Mouse (Mus musculus) thymus, adult 2 months (tissue): ENCODE results near the gene Rasa4. TPM values are rescaled to one million over a fixed set of nuclear protein-coding genes. Genes with fewer than 3 reads are reported as not detected.
"Not testable (repeated sequence)": the region's sequence is repeated elsewhere in the genome, so short reads cannot be mapped to it uniquely, and the experiment has no call there.

Source experiments
- DNase-seq: peaks from one replicate; pipeline ENCODE4 v3.0.0; 2021
- H3K27ac ChIP-seq: fragments of 200-500 bp; 2 replicates; pipeline ENCODE4 v1.5.1; 2012; ENCODE audit warnings: low read length, control low read depth; ENCODE audit not compliant: control insufficient read depth, insufficient read depth
- H3K27me3 ChIP-seq: fragments of 200-500 bp; 2 replicates; pipeline ENCODE4 v1.6.1; 2012; ENCODE audit warnings: mild to moderate bottlenecking, low read length, moderate library complexity, mixed read lengths; ENCODE audit not compliant: control insufficient read depth, insufficient read depth
- H3K36me3 ChIP-seq: fragments of 200-500 bp; 2 replicates; pipeline ENCODE4 v1.6.1; 2012; ENCODE audit warnings: mild to moderate bottlenecking, low read length, moderate library complexity; ENCODE audit not compliant: control insufficient read depth, insufficient read depth
- H3K4me1 ChIP-seq: fragments of 200-500 bp; replicated peaks from 2 replicates; pipeline ENCODE4 v1.6.1; 2012; ENCODE audit warnings: low read length; ENCODE audit not compliant: control insufficient read depth, insufficient read depth
- H3K4me3 ChIP-seq: fragments of 200-500 bp; 2 replicates; pipeline ENCODE4 v1.5.1; 2012; ENCODE audit warnings: mild to moderate bottlenecking, low read length, control low read depth, moderate library complexity; ENCODE audit not compliant: control insufficient read depth, insufficient read depth
- CTCF ChIP-seq: fragments of 200-500 bp; IDR thresholded peaks from 2 replicates; pipeline ENCODE4 v1.5.1; 2012; ENCODE audit warnings: mild to moderate bottlenecking, control low read depth, low read length, moderate library complexity, borderline replicate concordance; ENCODE audit not compliant: control insufficient read depth, poor library complexity, insufficient read depth; ENCODE audit errors: extremely low read depth
- POLR2A ChIP-seq: fragments of 200-500 bp; IDR thresholded peaks from 2 replicates; pipeline ENCODE4 v1.6.1; 2012; ENCODE audit warnings: mild to moderate bottlenecking, low read length, control low read depth, moderate library complexity; ENCODE audit not compliant: control insufficient read depth, poor library complexity, insufficient read depth; ENCODE audit errors: extremely low read depth
- WGBS: fragments of 180-500 bp; shearing (Covaris S2); methylation state at CpG from one replicate; pipeline ENCODE4 v1.1.7; 2018; 5-methylcytosine and 5-hydroxymethylcytosine counted together
- polyA plus RNA-seq: library from polyadenylated mRNA; depleted of rRNA; stranded (reverse); fragments of >200 nt; gene quantifications from 2 replicates; pipeline ENCODE4 v1.2.3, GENCODE M21; 2012; rRNA removed

Rasa4 gene
- polyA plus RNA-seq, 1 experiment = 37.5 TPM

DNA sequence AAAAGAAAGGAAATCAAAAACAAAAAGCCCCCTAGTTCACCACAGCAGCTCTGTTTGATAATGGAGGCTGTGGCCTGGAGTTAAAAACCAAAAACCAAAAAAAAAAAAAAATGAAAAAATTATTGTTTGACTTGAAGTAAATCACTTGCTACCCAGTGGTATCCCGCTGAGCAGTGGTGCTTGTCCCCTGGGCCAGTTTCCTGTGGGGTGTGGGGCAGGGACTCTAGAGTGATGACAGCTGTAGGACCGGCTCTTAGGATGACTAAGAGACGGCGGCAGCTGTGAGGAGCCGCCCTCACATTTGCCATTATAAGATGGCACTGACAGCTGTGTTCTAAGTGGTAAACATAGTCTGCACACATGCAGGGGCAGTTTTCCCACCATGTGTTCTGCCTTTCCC lies 71.7 kb downstream of the Rasa4 start:
- Histone ChIP-seq H3K27me3 (no peaks in the 10 kb centered on the region), H3K36me3 (peaks cover 5% of the 10 kb centered on the region), H3K4me3 (no peak overlapping the region), H3K27ac (no peak overlapping the region), H3K4me1 (peaks cover 3% of the 10 kb centered on the region; the same call in 1 of the 2 replicates)
- DNase-seq = no peak
- 57% methylated on average over 5 of the region's 5 CpGs for WGBS
- TF ChIP-seq CTCF = no peak
- TF ChIP-seq POLR2A = no peak

DNA sequence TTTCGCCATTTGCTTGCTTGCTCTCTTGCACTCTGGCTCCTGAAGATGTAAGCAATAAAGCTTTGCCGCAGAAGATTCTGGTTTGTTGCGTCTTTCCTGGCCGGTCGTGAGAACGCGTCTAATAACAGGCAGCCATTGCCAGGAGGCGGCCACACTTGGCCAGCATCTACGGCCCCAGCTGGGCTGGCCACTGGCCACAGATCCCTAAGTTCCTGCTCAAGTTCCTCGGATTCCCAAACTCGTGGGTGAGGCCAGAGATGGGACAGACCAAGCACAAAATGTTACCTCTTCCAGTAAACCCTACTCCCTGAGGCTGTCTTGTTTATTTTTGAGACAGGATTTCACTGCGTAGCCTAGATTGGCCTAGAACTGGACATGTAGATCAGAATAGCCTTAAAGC lies 76.4 kb downstream of the Rasa4 start:
- WGBS = 98% methylated on average over 11 of the region's 12 CpGs

More for the DNA sequence above, 76.4 kb downstream of the Rasa4 start:
- DNase-seq, H3K4me3 ChIP-seq, H3K27me3 ChIP-seq, H3K27ac ChIP-seq, H3K4me1 ChIP-seq: not testable (repeated sequence)
- peaks cover 24% of the 10 kb centered on the region for H3K36me3 ChIP-seq

Other genes with a start within 250 kb of the Rasa4 start
- gene Hspb1, start 196.0 kb upstream of the Rasa4 start, polyA plus RNA-seq = 73.6 and 96.8 TPM in 2 replicates
- gene Ywhag, start 149.3 kb upstream of the Rasa4 start, polyA plus RNA-seq = 56.5 and 73.5 TPM in 2 replicates
- 3.9 and 4.7 TPM in 2 replicates for gene Ssc4d, start 109.4 kb upstream of the Rasa4 start, polyA plus RNA-seq
- gene Zp3, start 103.8 kb upstream of the Rasa4 start, polyA plus RNA-seq = 0.52 and 1.1 TPM in 2 replicates
- 75.3 and 78.8 TPM in 2 replicates for gene Dtx2, start 89.1 kb upstream of the Rasa4 start, polyA plus RNA-seq
- gene Upk3b, start 45.4 kb upstream of the Rasa4 start, polyA plus RNA-seq = 6.1 and 16.1 TPM in 2 replicates
- gene Upk3bl, start 29.4 kb upstream of the Rasa4 start, polyA plus RNA-seq = 0.64 and 1.3 TPM in 2 replicates
- 81.9 and 89.4 TPM in 2 replicates for gene Polr2j, start 32.7 kb downstream of the Rasa4 start, polyA plus RNA-seq
- gene Lrwd1, start 52.2 kb downstream of the Rasa4 start, polyA plus RNA-seq = 136 and 138 TPM in 2 replicates
- gene Alkbh4, start 52.2 kb downstream of the Rasa4 start, polyA plus RNA-seq = 54.2 and 55.2 TPM in 2 replicates
- gene Orai2, start 86.8 kb downstream of the Rasa4 start, polyA plus RNA-seq = 276 and 292 TPM in 2 replicates
- 15.9 and 20.7 TPM in 2 replicates for gene Prkrip1, start 115.0 kb downstream of the Rasa4 start, polyA plus RNA-seq
- gene Sh2b2, start 162.6 kb downstream of the Rasa4 start, polyA plus RNA-seq = 16.1 and 20.7 TPM in 2 replicates